ENCODE assay signal across 17 mouse cellular contexts in the genomic region with DNA sequence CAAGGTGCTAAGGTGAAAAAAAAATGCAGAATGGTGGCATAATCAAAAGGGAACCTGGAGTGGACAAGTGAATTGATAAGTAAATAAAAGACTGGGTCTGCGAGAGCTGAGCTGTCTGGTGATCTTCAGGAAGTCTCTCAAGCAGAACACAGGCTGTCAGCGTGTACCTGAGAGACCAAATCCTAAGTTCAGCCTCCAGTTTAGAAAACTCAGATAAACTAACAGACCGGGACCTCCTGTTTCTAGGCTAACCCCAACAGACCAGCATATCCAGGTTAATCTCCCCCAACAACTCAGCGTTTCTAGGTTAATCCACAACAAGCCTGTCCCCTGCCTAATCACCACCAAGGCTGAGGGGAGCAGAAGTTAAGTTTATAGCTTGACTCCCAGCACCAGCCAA.
"Had no signal": no experiment of that assay in that cellular context is flagged by ENCODE, and none has a peak within 500 bp of the region (broad histone marks: within the 10 kb centered on the region; RNA-seq: fewer than 3 reads in every experiment).

No protein-coding gene starts in this region.

- H3K4me1 ChIP-seq: midbrain, embryonic 15.5 days; neural tube, embryonic 12.5 days; stomach, embryonic 15.5 days had no signal

- DNase-seq: liver, postnatal 0 days; lung, adult 2 months; lung, postnatal 14 days; lung, postnatal 36 days; right cerebral cortex, postnatal 14 days; thymus, adult 2 months; thymus, postnatal 14 days; thymus, postnatal 36 days had no signal

- H3K27me3 ChIP-seq: liver, embryonic 15.5 days; lung, embryonic 15.5 days; megakaryocyte, embryonic 14.5 days; midbrain, embryonic 13.5 days; midbrain, embryonic 15.5 days; neural tube, embryonic 12.5 days; stomach, embryonic 15.5 days had no signal

- ATAC-seq: liver, postnatal 0 days; midbrain, embryonic 13.5 days; midbrain, embryonic 15.5 days had no signal

- H3K4me2 ChIP-seq: liver, embryonic 15.5 days; lung, embryonic 15.5 days; midbrain, embryonic 11.5 days; midbrain, embryonic 13.5 days; midbrain, embryonic 15.5 days; neural tube, embryonic 12.5 days; stomach, embryonic 15.5 days had no signal

- H3K9ac ChIP-seq: liver, embryonic 15.5 days; liver, postnatal 0 days; lung, embryonic 15.5 days; midbrain, embryonic 13.5 days; midbrain, embryonic 15.5 days; neural tube, embryonic 12.5 days; stomach, embryonic 15.5 days had no signal

- H3K4me3 ChIP-seq: liver, embryonic 15.5 days; lung, embryonic 15.5 days; megakaryocyte, embryonic 14.5 days; midbrain, embryonic 13.5 days; midbrain, embryonic 15.5 days; neural tube, embryonic 12.5 days; stomach, embryonic 15.5 days had no signal

- H3K27ac ChIP-seq: liver, embryonic 15.5 days; lung, embryonic 15.5 days; midbrain, embryonic 13.5 days; midbrain, embryonic 15.5 days; neural tube, embryonic 12.5 days; stomach, embryonic 15.5 days; stomach, postnatal 0 days had no signal

- H3K9me3 ChIP-seq: liver, embryonic 15.5 days; lung, embryonic 15.5 days; megakaryocyte, embryonic 14.5 days; midbrain, embryonic 15.5 days; neural tube, embryonic 12.5 days; stomach, embryonic 15.5 days had no signal

- H3K36me3 ChIP-seq: lung, embryonic 15.5 days; midbrain, embryonic 13.5 days; midbrain, embryonic 15.5 days; neural tube, embryonic 12.5 days; stomach, embryonic 15.5 days had no signal
